Mouse (Mus musculus): Measurements from ENCODE around the gene Apbb1ip. TPM values are rescaled to one million over a fixed set of nuclear protein-coding genes. Genes with fewer than 3 reads are reported as not detected.

The Apbb1ip gene
- polyA plus RNA-seq, 1 experiment from 2014 or later: 0.53 TPM

DNA sequence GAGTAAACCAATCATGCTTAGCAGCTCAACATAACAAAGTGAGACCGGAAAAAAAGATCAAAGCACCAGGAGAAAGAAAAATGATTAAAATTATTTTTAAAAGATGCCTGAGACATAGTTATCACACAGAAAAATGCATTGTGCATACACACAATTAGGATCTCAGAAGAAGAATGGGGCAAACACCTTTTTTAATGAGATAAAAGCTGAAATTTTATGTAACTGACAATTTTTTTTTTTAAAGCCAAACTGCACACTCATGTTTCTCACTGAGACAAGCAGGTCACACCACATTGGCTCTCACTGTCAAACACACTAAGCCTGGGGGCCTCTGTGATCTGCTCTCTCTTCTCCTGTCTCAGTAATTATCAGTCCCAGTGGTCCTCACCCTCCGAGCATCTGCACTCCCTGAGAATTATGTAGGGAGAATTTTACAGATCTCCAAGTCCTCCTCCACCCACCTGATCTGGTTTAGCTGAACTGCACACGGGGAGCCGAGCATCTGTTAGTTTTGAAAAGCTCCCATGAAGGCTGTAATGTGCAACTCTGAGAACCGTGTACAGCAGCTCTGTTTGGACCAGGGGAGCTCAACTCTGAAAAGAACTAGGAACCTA, 9.0 kb upstream of the Apbb1ip start:
- WGBS: 73% methylated on average over 5 of the region's 5 CpGs
- no peak overlapping the region for H3K9ac ChIP-seq (ENCODE audit: low read length)
- no peaks in the 10 kb centered on the region for H3K4me1 ChIP-seq (replicated peaks; ENCODE audit: control insufficient read depth, insufficient read depth, low read length)
- ATAC-seq (replicated peaks; ENCODE audit: low FRiP score) (no peak), DNase-seq (ENCODE audit: low spot score) (no peak)
- no peaks in the 10 kb centered on the region for H3K9me3 ChIP-seq (ENCODE audit: control insufficient read depth, low read length)
- no peaks in the 10 kb centered on the region for H3K27me3 ChIP-seq (ENCODE audit: control insufficient read depth, insufficient read depth, low read length)
- no peaks in the 10 kb centered on the region for H3K36me3 ChIP-seq (ENCODE audit: control insufficient read depth, insufficient read depth, low read length)
- H3K4me2 ChIP-seq (ENCODE audit: low read depth, low read length, severe bottlenecking): no peak overlapping the region
- H3K4me3 ChIP-seq (ENCODE audit: low read depth, low read length): no peak overlapping the region
- no peak overlapping the region for H3K27ac ChIP-seq (ENCODE audit: low read depth, low read length)

DNA sequence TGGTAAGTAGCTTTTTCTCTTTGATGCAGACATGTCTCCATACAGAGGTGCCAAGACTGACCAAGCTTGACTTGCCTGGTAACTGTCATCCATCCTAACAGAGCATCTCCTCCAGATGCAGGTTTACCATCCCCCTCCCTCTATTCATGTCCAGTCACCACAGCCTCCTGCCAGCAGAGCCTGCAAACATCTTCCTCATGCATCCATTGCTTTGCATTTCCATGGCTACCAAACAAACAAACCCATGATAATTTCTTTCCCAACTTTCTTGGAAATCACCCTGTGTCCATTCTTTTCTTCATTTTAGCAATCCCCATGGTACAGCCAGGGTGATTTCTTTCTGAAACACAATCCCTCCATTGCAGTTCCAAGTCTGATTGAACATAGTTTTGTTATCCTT, 2.6 kb upstream of the Apbb1ip start:
- Histone ChIP-seq H3K4me1 (replicated peaks; ENCODE audit: control insufficient read depth, insufficient read depth, low read length) (no peaks in the 10 kb centered on the region; the same call in 1 of the 2 replicates), H3K27me3 (ENCODE audit: control insufficient read depth, insufficient read depth, low read length) (no peaks in the 10 kb centered on the region), H3K4me2 (ENCODE audit: low read depth, low read length, severe bottlenecking) (no peak overlapping the region), H3K4me3 (ENCODE audit: low read depth, low read length) (no peak overlapping the region), H3K27ac (ENCODE audit: low read depth, low read length) (no peak overlapping the region), H3K9ac (ENCODE audit: low read length) (no peak overlapping the region), H3K9me3 (ENCODE audit: control insufficient read depth, low read length) (no peaks in the 10 kb centered on the region), H3K36me3 (ENCODE audit: control insufficient read depth, insufficient read depth, low read length) (no peaks in the 10 kb centered on the region)
- DNase-seq (ENCODE audit: low spot score): no peak
- no peak for ATAC-seq (replicated peaks; ENCODE audit: low FRiP score)

DNA sequence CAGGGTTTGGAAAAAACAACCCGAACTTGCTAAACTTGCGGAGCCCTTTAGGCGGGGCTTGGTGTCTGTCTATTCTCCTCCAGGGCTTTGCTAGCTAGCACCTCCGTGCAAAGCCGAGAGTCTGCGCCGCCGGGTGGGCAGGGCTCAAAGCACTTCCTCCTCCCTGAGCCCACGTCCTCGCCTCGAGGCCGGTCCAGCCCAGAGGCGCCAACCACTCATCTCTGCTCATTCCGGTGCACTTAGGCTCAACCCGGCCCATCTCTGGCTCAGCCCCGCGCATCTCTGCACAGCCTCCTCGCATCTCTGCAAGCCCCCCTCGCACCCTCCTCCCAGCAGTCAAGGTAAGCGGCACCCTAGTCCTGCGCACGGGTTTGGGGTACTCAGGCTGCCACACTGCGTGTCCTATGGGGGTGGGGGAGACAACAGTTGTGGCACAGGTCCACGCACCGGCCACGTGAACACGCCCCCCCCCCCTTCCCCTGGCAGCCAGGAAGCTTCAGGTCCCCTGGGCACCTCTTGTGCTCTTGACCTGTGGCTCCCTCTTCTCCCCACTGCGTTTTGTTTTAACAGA, 372 bp downstream of the Apbb1ip start:
- DNase-seq (ENCODE audit: low spot score) (peak; percentile 64), ATAC-seq (replicated peaks; ENCODE audit: low FRiP score) (peak; percentile 83)
- H3K27me3 ChIP-seq (ENCODE audit: control insufficient read depth, insufficient read depth, low read length): no peaks in the 10 kb centered on the region
- H3K4me1 ChIP-seq (replicated peaks; ENCODE audit: control insufficient read depth, insufficient read depth, low read length): no peaks in the 10 kb centered on the region; the same call in 1 of the 2 replicates
- no peaks in the 10 kb centered on the region for H3K36me3 ChIP-seq (ENCODE audit: control insufficient read depth, insufficient read depth, low read length)
- H3K9ac ChIP-seq (ENCODE audit: low read length): peak overlapping the region; percentile 63
- H3K4me2 ChIP-seq (ENCODE audit: low read depth, low read length, severe bottlenecking): peak overlapping the region; percentile 73
- H3K9me3 ChIP-seq (ENCODE audit: control insufficient read depth, low read length): no peaks in the 10 kb centered on the region
- H3K4me3 ChIP-seq (ENCODE audit: low read depth, low read length): peak overlapping the region; percentile 32
- under 1% methylated on average over 28 of the region's 28 CpGs for WGBS
- no peak overlapping the region for H3K27ac ChIP-seq (ENCODE audit: low read depth, low read length)

DNA sequence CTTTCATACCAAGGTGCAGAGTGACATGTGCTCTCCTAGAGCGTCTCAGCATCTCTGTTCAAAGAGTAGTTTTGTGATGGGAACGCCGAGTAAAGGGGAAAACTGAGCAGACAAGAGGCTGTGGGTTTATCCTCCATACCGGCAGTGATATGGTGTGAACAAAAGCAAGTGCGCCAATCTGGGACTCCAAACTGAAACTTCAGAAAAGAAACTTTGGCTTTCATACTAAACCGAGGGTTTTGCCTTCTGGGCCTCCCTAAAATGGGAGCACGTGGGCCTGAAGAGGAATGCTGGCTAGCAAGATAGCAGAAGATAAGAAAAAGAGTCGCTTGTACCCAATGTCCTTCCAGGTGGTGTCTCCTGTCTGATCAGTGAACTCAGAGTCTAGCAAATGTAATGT, 1.3 kb downstream of the Apbb1ip start:
- Histone ChIP-seq H3K4me3 (ENCODE audit: low read depth, low read length) (no peak overlapping the region), H3K27me3 (ENCODE audit: control insufficient read depth, insufficient read depth, low read length) (no peaks in the 10 kb centered on the region), H3K36me3 (ENCODE audit: control insufficient read depth, insufficient read depth, low read length) (no peaks in the 10 kb centered on the region), H3K4me1 (replicated peaks; ENCODE audit: control insufficient read depth, insufficient read depth, low read length) (no peaks in the 10 kb centered on the region; the same call in 1 of the 2 replicates), H3K9ac (ENCODE audit: low read length) (no peak overlapping the region), H3K4me2 (ENCODE audit: low read depth, low read length, severe bottlenecking) (no peak overlapping the region), H3K27ac (ENCODE audit: low read depth, low read length) (no peak overlapping the region), H3K9me3 (ENCODE audit: control insufficient read depth, low read length) (no peaks in the 10 kb centered on the region)
- ATAC-seq (replicated peaks; ENCODE audit: low FRiP score) (no peak), DNase-seq (ENCODE audit: low spot score) (no peak)
- 41% methylated on average over 8 of the region's 8 CpGs for WGBS

GRCm38 (mm10) chr2:22775681-22776080, 1.8 kb downstream of the Apbb1ip start:
- no peaks in the 10 kb centered on the region for H3K27me3 ChIP-seq (ENCODE audit: control insufficient read depth, insufficient read depth, low read length)
- H3K4me3 ChIP-seq (ENCODE audit: low read depth, low read length): no peak overlapping the region
- no peaks in the 10 kb centered on the region for H3K36me3 ChIP-seq (ENCODE audit: control insufficient read depth, insufficient read depth, low read length)
- no peaks in the 10 kb centered on the region for H3K9me3 ChIP-seq (ENCODE audit: control insufficient read depth, low read length)
- no peak for ATAC-seq (replicated peaks; ENCODE audit: low FRiP score)
- no peak overlapping the region for H3K27ac ChIP-seq (ENCODE audit: low read depth, low read length)
- H3K4me2 ChIP-seq (ENCODE audit: low read depth, low read length, severe bottlenecking): no peak overlapping the region
- H3K9ac ChIP-seq (ENCODE audit: low read length): no peak overlapping the region
- no peaks in the 10 kb centered on the region; the same call in 1 of the 2 replicates for H3K4me1 ChIP-seq (replicated peaks; ENCODE audit: control insufficient read depth, insufficient read depth, low read length)
- no peak for DNase-seq (ENCODE audit: low spot score)
- WGBS: 62% methylated on average over 3 of the region's 3 CpGs

DNA sequence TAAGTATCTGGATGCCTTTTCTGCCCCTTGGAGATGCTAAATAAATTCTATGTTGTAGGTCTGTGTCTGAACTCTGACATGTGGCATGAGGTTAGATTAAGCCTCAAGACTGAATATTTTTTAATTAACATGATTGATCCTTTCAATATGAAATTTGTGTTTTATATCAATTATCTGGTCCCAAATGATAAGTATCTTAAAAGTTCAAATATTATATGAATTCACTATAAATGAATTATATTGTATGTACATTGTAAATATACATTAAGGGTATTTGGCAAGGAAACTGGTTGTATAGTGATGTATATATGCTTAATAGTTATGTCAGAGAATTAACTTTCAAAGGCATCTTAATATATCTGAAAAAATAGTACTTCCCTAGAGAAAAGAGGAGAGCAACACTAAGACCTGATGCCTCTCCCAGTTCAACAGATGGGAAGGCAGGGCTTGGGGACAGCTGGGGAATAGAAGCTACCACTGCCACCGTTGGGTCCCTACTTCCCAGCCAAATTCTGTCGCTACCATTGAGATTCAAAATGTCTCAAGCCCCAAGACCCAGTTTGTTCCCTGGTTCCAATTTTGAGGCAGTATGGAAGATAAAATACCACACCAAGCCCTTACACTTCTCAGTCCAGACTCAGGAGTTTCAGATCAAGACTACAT, 2.8 kb downstream of the Apbb1ip start:
- Histone ChIP-seq H3K9ac (ENCODE audit: low read length) (no peak overlapping the region), H3K27me3 (ENCODE audit: control insufficient read depth, insufficient read depth, low read length) (no peaks in the 10 kb centered on the region), H3K4me2 (ENCODE audit: low read depth, low read length, severe bottlenecking) (no peak overlapping the region), H3K27ac (ENCODE audit: low read depth, low read length) (no peak overlapping the region), H3K4me3 (ENCODE audit: low read depth, low read length) (no peak overlapping the region), H3K9me3 (ENCODE audit: control insufficient read depth, low read length) (no peaks in the 10 kb centered on the region), H3K36me3 (ENCODE audit: control insufficient read depth, insufficient read depth, low read length) (no peaks in the 10 kb centered on the region), H3K4me1 (replicated peaks; ENCODE audit: control insufficient read depth, insufficient read depth, low read length) (no peaks in the 10 kb centered on the region; the same call in 1 of the 2 replicates)
- 72% methylated on average over 2 of the region's 2 CpGs for WGBS
- ATAC-seq (replicated peaks; ENCODE audit: low FRiP score): no peak
- DNase-seq (ENCODE audit: low spot score): no peak

DNA sequence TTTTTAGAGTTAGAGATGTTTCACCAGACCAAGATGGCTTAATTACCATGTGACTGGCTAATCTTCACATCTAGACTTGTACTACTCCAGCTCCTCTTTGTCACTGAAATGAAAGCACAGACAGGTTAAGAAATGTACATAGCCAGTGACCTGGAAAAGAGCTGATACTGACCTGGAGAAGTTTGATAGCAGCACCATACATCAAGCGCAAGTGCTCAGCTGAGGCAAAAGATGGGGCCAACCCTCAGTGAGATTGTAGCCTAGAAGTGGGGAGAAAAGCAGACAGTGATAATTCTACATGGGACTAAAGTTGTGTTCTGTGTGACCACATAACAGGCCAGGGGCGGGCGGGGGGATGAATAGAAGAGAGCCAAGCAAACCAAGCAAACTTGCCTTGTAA, 3.9 kb downstream of the Apbb1ip start:
- no peak for ATAC-seq (replicated peaks; ENCODE audit: low FRiP score)
- WGBS: 93% methylated on average over 3 of the region's 3 CpGs
- no peak overlapping the region for H3K9ac ChIP-seq (ENCODE audit: low read length)

DNA sequence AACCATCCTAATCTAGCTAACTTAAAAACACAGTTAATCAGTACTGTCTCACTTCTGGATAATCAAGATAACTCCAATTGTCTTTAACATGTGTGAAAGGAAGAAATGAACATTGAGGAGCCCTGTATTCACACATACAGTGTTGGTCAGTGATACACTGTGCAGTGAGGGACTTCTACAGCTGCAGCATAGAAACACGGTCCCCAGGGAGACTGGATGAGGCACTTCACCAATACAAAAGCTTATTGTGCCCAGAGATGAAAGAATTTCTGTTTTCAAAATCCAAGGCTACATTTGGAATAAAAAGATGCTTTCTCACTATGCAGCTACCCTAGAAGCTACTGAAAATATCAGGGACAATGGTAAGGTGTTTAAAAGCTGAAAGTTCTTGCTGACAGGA, 7.0 kb downstream of the Apbb1ip start:
- 71% methylated on average over 1 of the region's 1 CpGs for WGBS
- Histone ChIP-seq H3K4me2 (ENCODE audit: low read depth, low read length, severe bottlenecking) (no peak overlapping the region), H3K27me3 (ENCODE audit: control insufficient read depth, insufficient read depth, low read length) (no peaks in the 10 kb centered on the region), H3K4me3 (ENCODE audit: low read depth, low read length) (no peak overlapping the region), H3K4me1 (replicated peaks; ENCODE audit: control insufficient read depth, insufficient read depth, low read length) (no peaks in the 10 kb centered on the region), H3K36me3 (ENCODE audit: control insufficient read depth, insufficient read depth, low read length) (no peaks in the 10 kb centered on the region), H3K27ac (ENCODE audit: low read depth, low read length) (no peak overlapping the region), H3K9ac (ENCODE audit: low read length) (no peak overlapping the region), H3K9me3 (ENCODE audit: control insufficient read depth, low read length) (no peaks in the 10 kb centered on the region)
- DNase-seq (ENCODE audit: low spot score) (no peak), ATAC-seq (replicated peaks; ENCODE audit: low FRiP score) (no peak)

More for the DNA sequence above, 3.9 kb downstream of the Apbb1ip start:
- no peaks in the 10 kb centered on the region for H3K27me3 ChIP-seq (ENCODE audit: control insufficient read depth, insufficient read depth, low read length)
- no peak overlapping the region for H3K4me3 ChIP-seq (ENCODE audit: low read depth, low read length)
- no peaks in the 10 kb centered on the region for H3K9me3 ChIP-seq (ENCODE audit: control insufficient read depth, low read length)
- no peak for DNase-seq (ENCODE audit: low spot score)
- no peak overlapping the region for H3K4me2 ChIP-seq (ENCODE audit: low read depth, low read length, severe bottlenecking)
- no peaks in the 10 kb centered on the region; the same call in 1 of the 2 replicates for H3K4me1 ChIP-seq (replicated peaks; ENCODE audit: control insufficient read depth, insufficient read depth, low read length)
- H3K27ac ChIP-seq (ENCODE audit: low read depth, low read length): no peak overlapping the region
- H3K36me3 ChIP-seq (ENCODE audit: control insufficient read depth, insufficient read depth, low read length): no peaks in the 10 kb centered on the region

Data from forebrain, embryonic 11.5 days (tissue).